Mouse (Mus musculus): Measurements from ENCODE around the gene Zfp26. TPM values are rescaled to one million over a fixed set of nuclear protein-coding genes. Genes with fewer than 3 reads are reported as not detected.

The Zfp26 gene
- polyA plus RNA-seq, 1 experiment from 2014 or later: 14.7 TPM

GRCm38 (mm10) chr9:20451493-20451892 is 8.5 kb downstream of the Zfp26 start:
- H3K36me3 ChIP-seq: peaks cover 3% of the 10 kb centered on the region; the same call in 1 of the 2 replicates
- no peak overlapping the region for H3K27ac ChIP-seq
- H3K4me1 ChIP-seq (replicated peaks): no peaks in the 10 kb centered on the region
- 95% methylated on average over 1 of the region's 1 CpGs for WGBS
- no peak overlapping the region for H3K9ac ChIP-seq
- H3K27me3 ChIP-seq (replicated peaks): no peaks in the 10 kb centered on the region
- H3K4me3 ChIP-seq (replicated peaks): no peak overlapping the region
- no peak overlapping the region for H3K4me2 ChIP-seq (replicated peaks)
- no peak for ATAC-seq
- no peaks in the 10 kb centered on the region for H3K9me3 ChIP-seq

- WGBS: 89% methylated on average over 4 of the region's 4 CpGs
- no peak overlapping the region for H3K9ac ChIP-seq
- no peak for ATAC-seq
- no peak overlapping the region for H3K4me2 ChIP-seq (replicated peaks)
- no peak overlapping the region for H3K27ac ChIP-seq
- H3K36me3 ChIP-seq: peaks cover 32% of the 10 kb centered on the region
- no peaks in the 10 kb centered on the region for H3K27me3 ChIP-seq (replicated peaks)
- H3K9me3 ChIP-seq: 0 out of 2 replicates have a peak, but pooled peaks cover 3% of the 10 kb centered on the region
- no peak overlapping the region for H3K4me3 ChIP-seq (replicated peaks)
- no peaks in the 10 kb centered on the region for H3K4me1 ChIP-seq (replicated peaks)
Observed at GRCm38 (mm10) chr9:20443183-20443783, 16.7 kb downstream of the Zfp26 start.

DNA sequence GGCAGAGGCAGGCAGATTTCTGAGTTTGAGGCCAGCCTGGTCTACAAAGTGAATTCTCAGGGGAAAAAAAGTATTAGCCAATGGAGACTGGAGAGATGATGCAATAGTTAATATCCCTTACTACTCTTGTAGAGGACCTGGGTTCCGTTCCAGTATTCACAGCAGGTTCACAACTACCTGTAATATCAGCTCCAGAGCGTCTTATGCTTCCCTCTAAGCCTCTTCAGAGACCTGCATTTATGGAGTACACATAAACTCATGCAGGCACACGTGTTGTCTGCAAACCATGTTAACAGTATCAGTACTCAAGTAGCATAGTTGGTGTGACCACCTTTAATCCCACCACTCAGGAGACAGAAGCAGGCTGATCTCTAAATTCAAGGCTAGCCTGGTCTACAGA is 30.0 kb downstream of the Zfp26 start:
- Histone ChIP-seq H3K9me3 (no peaks in the 10 kb centered on the region), H3K36me3 (no peaks in the 10 kb centered on the region), H3K4me1 (replicated peaks) (no peaks in the 10 kb centered on the region), H3K4me2 (replicated peaks) (no peak overlapping the region), H3K9ac (no peak overlapping the region), H3K27ac (no peak overlapping the region), H3K4me3 (replicated peaks) (no peak overlapping the region), H3K27me3 (replicated peaks) (no peaks in the 10 kb centered on the region)
- 87% methylated on average over 3 of the region's 3 CpGs for WGBS
- no peak for ATAC-seq

DNA sequence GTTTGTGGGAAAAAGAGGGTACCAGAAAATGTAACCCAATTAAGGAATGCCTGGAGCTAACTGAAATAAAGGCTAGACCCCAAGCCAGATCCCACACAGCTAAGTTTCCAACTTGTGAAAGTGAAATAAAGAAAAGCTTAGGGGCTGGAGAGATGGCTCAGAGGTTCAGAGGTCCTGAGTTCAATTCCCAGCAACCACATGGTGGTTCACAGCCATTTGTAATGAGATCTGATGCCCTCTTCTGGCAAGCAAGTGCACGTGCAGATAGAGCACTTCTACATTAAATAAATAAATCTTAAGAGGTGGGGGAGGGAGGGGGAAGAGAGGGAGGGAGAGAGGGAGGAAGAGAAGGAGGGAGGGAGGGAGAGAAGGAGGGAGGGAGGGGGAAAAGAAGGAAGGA is 48.5 kb downstream of the Zfp26 start:
- Histone ChIP-seq H3K36me3 (no peaks in the 10 kb centered on the region), H3K4me1 (replicated peaks) (no peaks in the 10 kb centered on the region), H3K4me3 (replicated peaks) (no peak overlapping the region), H3K9me3 (no peaks in the 10 kb centered on the region), H3K27me3 (replicated peaks) (no peaks in the 10 kb centered on the region), H3K27ac (no peak overlapping the region), H3K4me2 (replicated peaks) (no peak overlapping the region), H3K9ac (no peak overlapping the region)
- ATAC-seq: no peak
- 27% methylated on average over 1 of the region's 1 CpGs for WGBS

- no peaks in the 10 kb centered on the region for H3K4me1 ChIP-seq (replicated peaks)
- H3K27me3 ChIP-seq (replicated peaks): no peaks in the 10 kb centered on the region
- WGBS: 91% methylated on average over 2 of the region's 2 CpGs
- H3K36me3 ChIP-seq: no peaks in the 10 kb centered on the region
- H3K4me2 ChIP-seq (replicated peaks): no peak overlapping the region
- H3K9ac ChIP-seq: no peak overlapping the region
- no peak overlapping the region for H3K27ac ChIP-seq
- no peak overlapping the region for H3K4me3 ChIP-seq (replicated peaks)
- no peak for ATAC-seq
- no peaks in the 10 kb centered on the region for H3K9me3 ChIP-seq
Observed at GRCm38 (mm10) chr9:20409319-20409718, 50.6 kb downstream of the Zfp26 start.

DNA sequence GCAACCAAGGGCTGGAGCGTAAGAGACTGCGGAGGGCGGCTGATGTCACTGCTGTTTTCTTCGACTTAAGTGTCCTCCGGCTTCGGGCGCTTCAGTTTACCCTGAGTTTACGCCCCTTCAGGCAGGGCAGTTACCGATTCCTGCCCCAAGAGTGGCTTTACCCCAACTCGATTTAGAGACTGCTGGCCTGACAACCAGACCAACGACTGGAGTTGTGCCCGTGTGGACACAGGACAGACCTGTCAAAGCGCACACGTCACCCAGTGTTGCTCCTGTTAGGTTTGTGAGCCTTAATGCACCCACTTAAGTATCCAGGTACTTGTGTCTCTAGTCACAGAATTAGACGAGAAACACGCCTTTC is 74.6 kb downstream of the Zfp26 start:
- H3K9ac ChIP-seq: peak overlapping the region; percentile 66
- H3K9me3 ChIP-seq: no peaks in the 10 kb centered on the region
- peak overlapping the region; percentile 77 for H3K4me2 ChIP-seq (replicated peaks)
- WGBS: 11% methylated on average over 16 of the region's 16 CpGs
- H3K4me1 ChIP-seq (replicated peaks): no peaks in the 10 kb centered on the region
- H3K36me3 ChIP-seq: no peaks in the 10 kb centered on the region
- peak overlapping the region; percentile 57 for H3K4me3 ChIP-seq (replicated peaks)
- ATAC-seq: peak; percentile 78
- H3K27ac ChIP-seq: no peak overlapping the region
- no peaks in the 10 kb centered on the region for H3K27me3 ChIP-seq (replicated peaks)

DNA sequence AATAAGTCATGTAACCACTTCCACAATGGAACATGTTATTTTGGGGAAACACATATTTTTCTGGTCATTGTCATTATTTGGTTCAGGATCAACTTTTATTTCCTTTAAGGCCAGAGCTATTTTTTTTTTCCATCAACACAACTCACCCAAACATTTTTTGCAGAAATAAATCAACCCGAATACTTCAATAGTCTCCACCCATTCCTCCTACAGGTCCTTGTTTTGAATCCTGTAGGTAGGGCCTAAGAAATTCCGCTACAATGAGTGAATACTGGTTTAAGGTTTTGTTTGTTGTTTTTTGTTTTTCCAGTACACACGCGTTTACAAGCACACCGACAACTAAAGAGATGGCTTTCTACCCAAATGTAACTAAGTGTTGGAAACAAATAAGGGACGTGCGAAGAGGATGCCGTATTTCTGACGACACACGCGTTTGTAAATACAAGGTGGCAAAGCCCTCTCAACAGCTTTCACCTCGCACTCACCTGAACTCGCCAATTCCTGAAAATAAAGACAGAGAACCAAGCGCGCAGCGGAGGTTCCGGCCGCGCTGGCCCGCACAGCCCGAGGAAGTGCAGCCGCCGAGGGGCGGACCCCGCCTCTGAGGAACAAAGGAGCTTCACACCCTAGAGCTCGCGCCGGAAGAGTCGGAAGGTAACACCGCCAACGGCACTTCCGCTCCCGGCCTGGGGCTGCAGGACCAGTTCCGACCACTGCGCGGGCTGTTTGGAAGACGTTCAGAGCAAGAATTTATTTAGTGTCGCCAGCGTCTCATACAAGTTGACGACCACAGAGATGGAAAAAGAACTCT is 75.2 kb downstream of the Zfp26 start, which contains the start of gene Zfp560:
Gene Zfp560 (minus strand): TSS at position 646 of the 811 bp plus-strand sequence.
- H3K4me1 ChIP-seq (replicated peaks): no peaks in the 10 kb centered on the region
- H3K27me3 ChIP-seq (replicated peaks): no peaks in the 10 kb centered on the region
- no peaks in the 10 kb centered on the region for H3K36me3 ChIP-seq
- H3K27ac ChIP-seq: peak within 1 kb of the TSS; percentile 46; the same call in 1 of the 2 replicates
- peak within 1 kb of the TSS; percentile 77 for H3K4me2 ChIP-seq (replicated peaks)
- WGBS: 1% methylated on average over 40 of the region's 40 CpGs
- peak within 1 kb of the TSS; percentile 57 for H3K4me3 ChIP-seq (replicated peaks)
- no peaks in the 10 kb centered on the region for H3K9me3 ChIP-seq
- peak within 1 kb of the TSS; percentile 66 for H3K9ac ChIP-seq
- peak; percentile 100 for ATAC-seq

DNA sequence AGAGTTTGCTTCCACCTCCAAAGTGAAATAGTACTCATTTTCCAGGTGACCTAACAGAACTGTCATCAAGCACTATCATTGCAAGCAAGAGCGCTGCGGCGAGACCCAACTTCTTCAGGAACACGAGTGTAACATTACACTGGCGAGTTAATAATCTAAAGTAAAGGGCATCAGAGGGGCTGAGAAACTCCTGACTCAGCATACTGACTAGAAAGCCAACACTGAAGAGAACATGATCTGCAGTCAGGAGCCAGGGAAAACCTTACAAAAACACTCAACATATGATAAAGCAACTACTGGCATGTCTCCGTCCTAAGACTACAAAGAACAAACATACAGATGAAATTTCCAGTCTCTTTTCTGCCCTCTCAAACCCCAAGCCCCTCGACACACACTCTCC is 76.3 kb downstream of the Zfp26 start:
- Histone ChIP-seq H3K9me3 (no peaks in the 10 kb centered on the region), H3K4me3 (replicated peaks) (no peak overlapping the region), H3K27ac (no peak overlapping the region), H3K9ac (no peak overlapping the region), H3K4me2 (replicated peaks) (peak overlapping the region; percentile 77; the same call in 1 of the 2 replicates), H3K4me1 (replicated peaks) (no peaks in the 10 kb centered on the region), H3K27me3 (replicated peaks) (no peaks in the 10 kb centered on the region), H3K36me3 (no peaks in the 10 kb centered on the region)
- ATAC-seq: no peak
- 87% methylated on average over 7 of the region's 7 CpGs for WGBS

Other genes starting within 250 kb of the Zfp26 start
- gene Olfr871, start 248.0 kb downstream of the Zfp26 start, polyA plus RNA-seq (2015; fragmentation: Nextera tagmentation; extraction: Ambion mirVana): not detected in 2 replicates
- gene Olfr872, start 223.0 kb downstream of the Zfp26 start, polyA plus RNA-seq (2015; fragmentation: Nextera tagmentation; extraction: Ambion mirVana): not detected in 2 replicates
- not detected in 2 replicates for gene Olfr39, start 177.8 kb downstream of the Zfp26 start, polyA plus RNA-seq (2015; fragmentation: Nextera tagmentation; extraction: Ambion mirVana)
- not detected in 2 replicates for gene Olfr873, start 161.6 kb downstream of the Zfp26 start, polyA plus RNA-seq (2015; fragmentation: Nextera tagmentation; extraction: Ambion mirVana)
- gene Olfr18, start 124.1 kb downstream of the Zfp26 start, polyA plus RNA-seq (2015; fragmentation: Nextera tagmentation; extraction: Ambion mirVana): not detected in 2 replicates
- gene Zfp560, start 75.0 kb downstream of the Zfp26 start, polyA plus RNA-seq (2015; fragmentation: Nextera tagmentation; extraction: Ambion mirVana): 24.9 and 35.5 TPM in 2 replicates
- gene Zfp426, start 32.6 kb upstream of the Zfp26 start, polyA plus RNA-seq (2015; fragmentation: Nextera tagmentation; extraction: Ambion mirVana): 15.1 and 15.7 TPM in 2 replicates
- 55.1 and 62.4 TPM in 2 replicates for gene Zfp266, start 61.3 kb upstream of the Zfp26 start, polyA plus RNA-seq (2015; fragmentation: Nextera tagmentation; extraction: Ambion mirVana)
- gene Zfp846, start 121.1 kb upstream of the Zfp26 start, polyA plus RNA-seq (2015; fragmentation: Nextera tagmentation; extraction: Ambion mirVana): 12.0 and 13.8 TPM in 2 replicates
- gene Ubl5, start 182.7 kb upstream of the Zfp26 start, polyA plus RNA-seq (2015; fragmentation: Nextera tagmentation; extraction: Ambion mirVana): 356 and 399 TPM in 2 replicates
- gene Fbxl12, start 184.6 kb upstream of the Zfp26 start, polyA plus RNA-seq (2015; fragmentation: Nextera tagmentation; extraction: Ambion mirVana): 14.7 and 16.4 TPM in 2 replicates
- gene Pin1, start 191.9 kb upstream of the Zfp26 start, polyA plus RNA-seq (2015; fragmentation: Nextera tagmentation; extraction: Ambion mirVana): 44.1 and 46.8 TPM in 2 replicates